Mouse (Mus musculus): Measurements from ENCODE around the gene Gm9508.

The Gm9508 gene

GRCm38 (mm10) chr10:77684181-77684580 is 12.9 kb downstream of the Gm9508 start:
- POLR2A ChIA-PET = interaction anchor here in 3 of 4 experiments (0.6 to 1.3 kb wide), 9 partner anchors 17 to 722 kb away, joined by 3 to 6 read pairs (median 3); partner anchors contain the start of genes Krtap10-10 (in 1 of the 3), Pcbp3 (in 1 of the 3) and Pttg1ip (in 1 of the 3)
- CTCF ChIA-PET = interaction anchor here in 3 of 4 experiments (0.6 to 0.7 kb wide), 4 partner anchors 132 to 533 kb away, joined by 3 to 7 read pairs (median 3); no protein-coding TSS in a partner anchor

- ChIA-PET CTCF (no interaction called here), POLR2A (interaction anchor here in 2 of 4 experiments (0.7 to 1.1 kb wide), 2 partner anchors 50 to 57 kb away, joined by 3 to 7 read pairs; no protein-coding TSS in a partner anchor)
Observed at GRCm38 (mm10) chr10:77682994-77683393, 14.0 kb downstream of the Gm9508 start.

DNA sequence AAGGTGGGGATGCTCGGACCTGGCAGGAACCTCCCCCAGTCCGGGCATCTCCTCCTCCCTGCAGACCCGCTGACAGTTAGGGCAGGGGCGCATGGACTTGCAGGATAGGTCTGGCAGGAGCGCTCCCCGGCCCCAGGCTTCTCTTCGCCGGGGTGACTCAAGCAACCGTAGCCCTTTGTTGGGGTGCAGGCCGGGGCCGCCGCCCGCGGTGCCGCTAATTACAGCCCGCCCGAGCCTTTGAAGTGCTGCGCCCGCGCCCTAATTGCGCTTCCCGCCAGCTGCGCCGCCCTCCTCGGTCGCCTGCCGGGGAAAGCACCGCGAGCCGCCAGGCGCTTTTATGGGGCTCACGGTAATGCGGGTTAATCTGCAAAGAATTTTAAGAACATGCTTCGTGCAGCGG is 19.5 kb downstream of the Gm9508 start:
- POLR2A ChIA-PET = no interaction called here

DNA sequence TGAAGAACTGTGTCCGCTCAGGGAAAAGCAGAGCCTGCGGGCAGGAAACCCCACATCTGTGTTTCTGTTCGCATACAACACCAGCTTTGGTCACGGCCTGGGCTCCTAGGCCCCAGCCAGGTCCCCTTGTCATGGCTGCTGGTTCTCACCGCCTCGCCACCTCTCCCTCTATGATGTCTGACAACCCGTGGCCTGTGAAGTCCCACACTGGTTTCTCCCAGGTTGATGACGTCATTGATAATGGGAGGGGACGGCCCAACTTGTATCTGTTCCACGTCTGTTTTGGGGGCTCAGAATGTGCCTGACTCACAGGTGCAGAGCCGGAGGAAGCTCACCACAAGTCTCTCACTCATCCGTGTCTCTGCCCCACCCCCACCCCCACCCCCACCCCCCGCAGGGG is 23.3 kb downstream of the Gm9508 start:
- ChIA-PET CTCF (no interaction called here), POLR2A (interaction anchor here in 1 of 4 experiments (1.3 kb wide), 1 partner anchor 101 kb away, joined by 3 read pairs; no protein-coding TSS in a partner anchor)

More for the DNA sequence above, 19.5 kb downstream of the Gm9508 start:
- CTCF ChIA-PET = no interaction called here

- CTCF ChIA-PET = no interaction called here
Observed at GRCm38 (mm10) chr10:77671519-77671918, 25.5 kb downstream of the Gm9508 start.

DNA sequence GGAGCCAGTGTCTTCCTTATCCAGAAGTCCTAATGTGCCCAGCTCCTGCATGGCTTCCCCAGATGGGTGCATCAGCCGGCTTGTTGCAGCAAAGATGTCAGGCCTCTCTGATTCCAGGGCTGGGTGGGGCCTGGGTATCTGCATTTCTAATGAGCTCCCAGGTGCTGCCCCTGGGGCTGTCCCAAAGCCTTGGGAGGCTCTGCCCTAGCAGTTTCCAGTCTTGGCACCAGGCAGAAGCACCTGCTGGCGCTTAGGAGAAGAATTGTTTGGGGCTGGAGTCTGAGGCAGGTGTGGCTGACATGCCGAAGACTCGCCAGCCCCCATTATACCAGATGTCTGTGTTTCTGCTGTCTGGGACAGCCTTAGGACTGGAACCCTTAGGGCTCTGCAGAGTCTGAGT is 26.3 kb downstream of the Gm9508 start:
- CTCF ChIA-PET = interaction anchor here in 1 of 4 experiments (0.6 kb wide), 1 partner anchor 339 kb away, joined by 4 read pairs; the partner anchor contains the start of gene Pfkl

More at GRCm38 (mm10) chr10:77671519-77671918, 25.5 kb downstream of the Gm9508 start:
- POLR2A ChIA-PET = interaction anchor here in 1 of 4 experiments (0.6 kb wide), 1 partner anchor 640 kb away, joined by 3 read pairs; no protein-coding TSS in a partner anchor

DNA sequence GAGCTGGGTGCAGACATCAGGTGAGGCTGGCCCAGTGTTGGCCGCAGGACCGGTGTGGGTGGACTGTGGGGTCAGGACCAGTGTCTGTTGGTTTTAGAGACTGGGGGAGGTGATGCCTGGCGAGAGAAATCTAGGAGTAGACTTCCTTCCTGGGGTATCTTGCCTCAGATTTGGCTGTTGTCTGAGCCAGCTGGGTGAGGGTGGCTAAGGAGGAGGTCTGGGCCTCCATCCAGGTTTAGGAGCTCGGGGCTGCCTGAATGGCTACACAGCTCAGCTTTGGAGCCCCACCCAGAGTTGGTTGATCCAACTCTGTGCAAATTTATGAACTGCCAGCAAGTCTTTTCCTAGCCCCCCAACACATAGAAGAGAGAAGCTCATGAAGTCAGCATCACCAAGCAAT is 29.6 kb downstream of the Gm9508 start:
- ChIA-PET POLR2A (interaction anchor here in 1 of 4 experiments (0.7 kb wide), 1 partner anchor 19 kb away, joined by 4 read pairs; the partner anchor contains the start of gene Tspear), CTCF (interaction anchor here in 1 of 4 experiments (1.2 kb wide), 1 partner anchor 211 kb away, joined by 3 read pairs; no protein-coding TSS in a partner anchor)

More for the DNA sequence above, 26.3 kb downstream of the Gm9508 start:
- POLR2A ChIA-PET = no interaction called here

DNA sequence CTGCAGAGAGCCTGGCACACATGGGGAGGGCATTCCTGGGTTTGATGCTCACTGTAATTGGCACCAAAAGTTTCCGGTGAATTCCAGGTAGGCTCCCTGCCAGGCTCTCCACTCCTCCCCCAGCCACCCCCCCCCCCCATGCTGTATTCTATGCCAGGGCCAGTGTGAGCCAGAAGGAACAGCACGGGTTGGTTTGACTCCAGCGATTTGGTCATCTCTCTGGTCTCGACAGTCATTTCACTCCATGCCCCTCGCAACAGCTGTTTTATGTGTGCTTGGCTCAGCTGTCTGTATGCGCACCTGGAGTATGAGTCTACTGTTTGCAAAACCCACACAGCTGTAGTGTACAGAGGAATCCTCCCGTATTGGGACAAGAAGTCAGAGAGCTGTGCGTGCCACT is 30.7 kb downstream of the Gm9508 start:
- CTCF ChIA-PET = interaction anchor here in 2 of 4 experiments (0.6 to 1.2 kb wide), 2 partner anchors 115 to 212 kb away, joined by 3 read pairs; no protein-coding TSS in a partner anchor
- POLR2A ChIA-PET = interaction anchor here in 2 of 4 experiments (0.6 to 0.9 kb wide), 2 partner anchors 18 to 269 kb away, joined by 3 to 6 read pairs; no protein-coding TSS in a partner anchor

- ChIA-PET CTCF (interaction anchor here in 1 of 4 experiments (0.6 kb wide), 2 partner anchors 61 to 327 kb away, joined by 3 read pairs; no protein-coding TSS in a partner anchor), POLR2A (interaction anchor here in 2 of 4 experiments (0.5 to 1.2 kb wide), 2 partner anchors 15 to 20 kb away, joined by 3 to 4 read pairs; no protein-coding TSS in a partner anchor)
Observed at GRCm38 (mm10) chr10:77663949-77664665, 32.9 kb downstream of the Gm9508 start.

DNA sequence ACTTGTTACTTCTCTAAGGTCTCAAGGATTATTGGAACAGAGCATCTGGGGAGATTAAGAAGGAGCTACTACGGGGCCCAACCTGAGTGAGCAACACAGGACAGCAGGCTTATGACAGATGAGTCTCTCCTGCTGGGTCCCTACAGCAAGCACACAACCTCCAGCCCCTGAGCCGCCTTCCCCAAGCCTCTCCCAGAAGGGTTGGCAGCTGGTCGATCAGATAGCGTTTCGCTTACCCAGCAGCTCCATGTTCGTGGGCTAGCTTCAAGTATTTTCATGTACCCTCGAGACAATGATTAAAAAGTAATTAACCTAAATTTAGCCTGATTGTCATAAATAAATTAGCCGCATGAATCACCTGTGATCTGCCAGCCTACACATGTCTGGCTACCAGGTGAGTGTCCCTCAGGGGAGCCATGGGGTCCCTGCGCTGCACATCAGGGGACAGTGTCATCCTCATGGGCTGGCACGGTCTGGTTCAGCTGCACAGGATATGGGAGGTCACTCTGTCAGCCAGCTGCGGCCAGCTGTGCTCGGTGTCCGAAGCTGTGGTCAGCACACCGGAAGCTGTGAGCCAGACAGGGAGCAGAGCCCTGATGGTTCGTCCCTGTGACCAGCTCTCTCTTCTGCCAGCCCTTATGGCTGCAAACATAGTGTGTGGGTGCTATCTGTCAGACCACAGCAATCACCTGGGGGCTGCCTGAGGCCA is 38.6 kb downstream of the Gm9508 start:
- ChIA-PET POLR2A (interaction anchor here in 1 of 4 experiments (1.4 kb wide), 1 partner anchor 9 kb away, joined by 3 read pairs; no protein-coding TSS in a partner anchor), CTCF (interaction anchor here in 1 of 4 experiments (1.3 kb wide), 1 partner anchor 115 kb away, joined by 3 read pairs; no protein-coding TSS in a partner anchor)

- ChIA-PET CTCF (no interaction called here), POLR2A (no interaction called here)
Observed at GRCm38 (mm10) chr10:77652046-77652445, 45.0 kb downstream of the Gm9508 start.

GRCm38 (mm10) chr10:77647901-77648300 is 49.1 kb downstream of the Gm9508 start:
- ChIA-PET CTCF (no interaction called here), POLR2A (interaction anchor here in 2 of 4 experiments (0.5 to 1.3 kb wide), 6 partner anchors 14 to 254 kb away, joined by 3 to 5 read pairs (median 3); partner anchors contain the start of gene Pttg1ip (in 1 of the 2))

DNA sequence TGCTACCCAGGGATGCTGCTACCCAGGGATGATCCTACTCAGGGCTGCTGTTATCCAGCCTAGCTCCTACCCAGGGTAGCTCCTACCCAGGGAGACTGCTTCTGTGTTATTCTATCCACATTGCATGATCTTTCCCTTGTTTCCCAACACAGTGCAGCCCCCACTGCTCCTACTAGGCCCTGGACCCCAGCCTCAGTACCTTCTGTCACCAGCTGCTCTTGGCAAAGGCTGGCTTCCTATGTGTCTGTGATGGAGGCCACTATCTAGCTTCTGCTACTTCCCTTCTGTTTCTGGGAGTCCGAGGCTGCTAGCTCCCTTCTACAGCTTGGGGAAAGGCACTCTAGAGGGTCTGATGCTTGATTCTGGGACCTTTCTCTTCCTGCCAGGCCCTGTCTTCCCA is 49.6 kb downstream of the Gm9508 start:
- ChIA-PET CTCF (interaction anchor here in 1 of 4 experiments (0.5 kb wide), 1 partner anchor 32 kb away, joined by 5 read pairs; no protein-coding TSS in a partner anchor), POLR2A (interaction anchor here in 2 of 4 experiments (0.8 to 1.3 kb wide), 5 partner anchors 14 to 254 kb away, joined by 3 to 4 read pairs (median 3); partner anchors contain the start of gene Pttg1ip (in 1 of the 2))
